Mouse (Mus musculus) hindbrain, embryonic 14.5 days (tissue): ENCODE data around the gene Gna15. TPM values are rescaled to one million over a fixed set of nuclear protein-coding genes. Genes with fewer than 3 reads are reported as not detected.

Experiments
- ATAC-seq: fragments of 200-750 bp; cut with Nextera tagmentation; 2 replicates; pipeline ENCODE4 v1.8.0; 2017; ENCODE audit warnings: moderate number of reproducible peaks, mild to moderate bottlenecking, moderate TSS enrichment, moderate library complexity; ENCODE audit not compliant: low FRiP score
- DNase-seq: peaks from one replicate; pipeline ENCODE4 v3.0.0-alpha.2; 2015; ENCODE audit warnings: low spot score
- H3K27ac ChIP-seq: fragments of 300-500 bp; sonication (generic); 2 replicates; pipeline ENCODE4 v1.5.1; 2014; ENCODE audit warnings: mild to moderate bottlenecking, moderate library complexity
- H3K27me3 ChIP-seq: fragments of 300-500 bp; sonication (generic); 2 replicates; pipeline ENCODE4 v1.6.1; 2014; ENCODE audit warnings: mild to moderate bottlenecking, low read length, mixed read lengths; ENCODE audit not compliant: control insufficient read depth, insufficient read depth
- H3K36me3 ChIP-seq: fragments of 300-500 bp; sonication (generic); replicated peaks from 2 replicates; pipeline ENCODE4 v1.6.1; 2014; ENCODE audit not compliant: control insufficient read depth, insufficient read depth
- H3K4me1 ChIP-seq: fragments of 300-500 bp; sonication (generic); replicated peaks from 2 replicates; pipeline ENCODE4 v1.6.1; 2014; ENCODE audit warnings: antibody characterized with exemption, low read length, mixed read lengths; ENCODE audit not compliant: control insufficient read depth, insufficient read depth
- H3K4me2 ChIP-seq: fragments of 300-500 bp; sonication (generic); replicated peaks from 2 replicates; pipeline ENCODE4 v1.6.1; 2014; ENCODE audit warnings: mild to moderate bottlenecking, moderate library complexity
- H3K4me3 ChIP-seq: fragments of 300-500 bp; sonication (generic); replicated peaks from 2 replicates; pipeline ENCODE4 v1.5.1; 2014; ENCODE audit warnings: mild to moderate bottlenecking, low read length
- H3K9ac ChIP-seq: fragments of 300-500 bp; sonication (generic); 2 replicates; pipeline ENCODE4 v1.6.1; 2014
- H3K9me3 ChIP-seq: fragments of 300-500 bp; sonication (generic); 2 replicates; pipeline ENCODE4 v1.6.1; 2016; ENCODE audit warnings: low read length; ENCODE audit not compliant: control insufficient read depth
- WGBS: fragments of 180-500 bp; shearing (Covaris S2); extraction: QIAGEN DNeasy Blood & Tissue Kit; methylation state at CpG from one replicate; pipeline ENCODE4 v1.1.7; 2014; 5-methylcytosine and 5-hydroxymethylcytosine counted together
- polyA plus RNA-seq: library from polyadenylated mRNA; unstranded; fragments of >200 nt; fragmentation: Nextera tagmentation; extraction: Ambion mirVana; gene quantifications from 2 replicates; pipeline ENCODE4 v1.2.1, GENCODE M21; 2014

The Gna15 gene
- polyA plus RNA-seq, 1 experiment from 2014 or later: 1.1 TPM

DNA sequence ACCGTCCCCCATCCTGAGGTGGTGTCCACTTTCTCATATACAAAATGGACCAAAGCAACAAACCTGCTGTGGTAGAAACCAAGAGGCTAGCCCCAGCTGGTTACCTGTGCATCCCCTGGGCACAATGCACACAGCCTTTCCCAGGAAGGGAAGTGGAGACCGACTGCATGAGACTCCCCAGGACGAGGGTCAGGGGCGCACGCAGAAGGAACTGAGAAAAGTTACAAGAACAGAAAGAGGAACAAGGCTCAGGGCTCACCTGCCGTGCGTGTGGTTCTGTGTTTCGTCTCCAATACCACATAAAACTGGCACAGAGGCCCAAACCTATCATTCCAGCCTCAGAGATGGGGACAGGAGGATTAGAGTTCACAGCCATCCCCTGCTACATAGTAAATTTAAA lies 6.8 kb downstream of the Gna15 start:
- H3K4me3 ChIP-seq: no peak overlapping the region
- H3K27me3 ChIP-seq: peaks cover 2% of the 10 kb centered on the region; the same call in 1 of the 2 replicates
- H3K36me3 ChIP-seq: no peaks in the 10 kb centered on the region
- H3K9me3 ChIP-seq: no peaks in the 10 kb centered on the region
- H3K4me1 ChIP-seq: no peaks in the 10 kb centered on the region
- no peak overlapping the region for H3K9ac ChIP-seq
- no peak overlapping the region for H3K4me2 ChIP-seq
- DNase-seq (no peak), ATAC-seq (no peak)
- H3K27ac ChIP-seq: no peak overlapping the region
- 82% methylated on average over 8 of the region's 8 CpGs for WGBS

GRCm38 (mm10) chr10:81513798-81514197 lies 10.2 kb downstream of the Gna15 start:
- no peak overlapping the region for H3K4me3 ChIP-seq
- H3K9ac ChIP-seq: no peak overlapping the region
- no peak overlapping the region for H3K27ac ChIP-seq
- H3K4me2 ChIP-seq: no peak overlapping the region
- no peaks in the 10 kb centered on the region for H3K9me3 ChIP-seq
- DNase-seq (no peak), ATAC-seq (no peak)
- WGBS: 87% methylated on average over 5 of the region's 5 CpGs
- no peaks in the 10 kb centered on the region for H3K36me3 ChIP-seq
- peaks cover 7% of the 10 kb centered on the region; the same call in 1 of the 2 replicates for H3K27me3 ChIP-seq
- H3K4me1 ChIP-seq: no peaks in the 10 kb centered on the region

GRCm38 (mm10) chr10:81510246-81510810 lies 13.7 kb downstream of the Gna15 start:
- Histone ChIP-seq H3K4me3 (no peak overlapping the region), H3K27me3 (peaks cover 7% of the 10 kb centered on the region; the same call in 1 of the 2 replicates), H3K9me3 (no peaks in the 10 kb centered on the region), H3K9ac (no peak overlapping the region), H3K4me1 (no peaks in the 10 kb centered on the region), H3K36me3 (no peaks in the 10 kb centered on the region), H3K4me2 (no peak overlapping the region), H3K27ac (no peak overlapping the region)
- ATAC-seq (no peak), DNase-seq (no peak)
- 88% methylated on average over 14 of the region's 14 CpGs for WGBS

DNA sequence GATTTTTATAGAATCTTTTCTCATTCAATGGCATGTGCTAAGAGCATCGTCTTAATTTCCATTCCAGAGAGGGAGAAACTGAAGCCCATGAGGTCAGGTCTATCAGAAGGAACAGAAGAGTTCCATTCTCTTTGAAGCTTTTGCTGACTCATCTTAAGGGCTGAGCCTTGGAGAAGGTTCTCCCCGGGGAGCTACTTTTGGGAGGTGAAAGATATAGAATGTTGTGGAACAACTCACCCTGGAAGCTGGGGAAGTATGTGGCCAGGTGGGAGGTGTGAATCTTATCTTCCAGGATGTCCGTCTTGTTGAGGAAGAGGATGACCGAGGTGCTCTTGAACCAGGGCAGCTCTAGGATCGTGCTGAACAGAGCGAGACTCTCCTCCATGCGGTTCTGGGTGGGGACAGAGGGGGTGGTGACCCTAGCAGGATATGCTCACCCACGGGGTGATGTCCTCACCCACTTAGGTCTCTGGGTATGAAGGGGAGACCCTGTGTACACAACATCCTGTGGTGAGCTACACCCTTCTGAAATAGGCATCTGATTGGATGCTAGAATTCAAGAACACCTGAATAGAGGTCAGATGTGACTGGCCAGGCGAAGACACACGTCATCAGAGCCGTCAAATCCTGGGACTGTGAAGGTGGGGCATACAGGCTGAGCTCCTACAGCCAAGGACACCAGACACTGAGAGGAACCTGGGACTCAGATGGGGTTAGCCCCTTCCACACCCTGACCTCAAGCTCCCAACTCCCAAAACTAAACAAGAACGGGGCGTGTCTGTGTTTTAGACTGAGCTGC lies 16.1 kb downstream of the Gna15 start:
- Histone ChIP-seq H3K4me1 (no peaks in the 10 kb centered on the region), H3K27ac (no peak overlapping the region), H3K9me3 (no peaks in the 10 kb centered on the region), H3K4me2 (no peak overlapping the region), H3K9ac (no peak overlapping the region), H3K4me3 (no peak overlapping the region), H3K27me3 (peaks cover 16% of the 10 kb centered on the region), H3K36me3 (no peaks in the 10 kb centered on the region)
- DNase-seq: no peak
- WGBS: 72% methylated on average over 13 of the region's 13 CpGs
- ATAC-seq: no peak

DNA sequence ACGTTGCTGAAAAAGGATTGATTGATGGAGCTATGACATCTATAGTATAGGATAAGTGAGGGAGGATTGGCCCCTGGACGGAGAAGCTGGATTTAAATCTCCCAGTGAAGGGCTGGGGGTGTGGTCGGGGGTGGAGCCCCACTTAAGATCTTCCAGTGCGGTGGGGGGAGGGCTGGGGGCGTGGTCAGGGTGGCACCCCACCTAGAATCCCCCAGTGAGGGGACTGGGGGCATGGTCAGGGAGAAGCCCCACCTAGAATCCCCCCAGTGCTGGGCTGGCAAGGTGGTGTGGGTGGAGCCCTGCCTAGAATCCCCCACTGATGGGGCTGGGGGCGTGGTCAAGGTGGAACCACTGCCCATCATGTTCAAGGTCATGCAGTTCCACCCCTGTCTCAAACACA lies 16.9 kb downstream of the Gna15 start:
- Histone ChIP-seq H3K4me1 (no peaks in the 10 kb centered on the region), H3K4me3 (no peak overlapping the region), H3K9ac (no peak overlapping the region), H3K9me3 (no peaks in the 10 kb centered on the region), H3K4me2 (no peak overlapping the region), H3K36me3 (no peaks in the 10 kb centered on the region), H3K27ac (no peak overlapping the region), H3K27me3 (peaks cover 12% of the 10 kb centered on the region; the same call in 1 of the 2 replicates)
- 44% methylated on average over 6 of the region's 6 CpGs for WGBS
- DNase-seq (no peak), ATAC-seq (no peak)

- whole genome bisulfite sequencing: 81% methylated on average over 13 of the region's 15 CpGs
- Histone ChIP-seq H3K4me2 (no peak overlapping the region), H3K4me1 (no peaks in the 10 kb centered on the region), H3K36me3 (no peaks in the 10 kb centered on the region), H3K27ac (no peak overlapping the region), H3K9me3 (no peaks in the 10 kb centered on the region), H3K4me3 (no peak overlapping the region), H3K27me3 (peaks cover 9% of the 10 kb centered on the region; the same call in 1 of the 2 replicates), H3K9ac (no peak overlapping the region)
- ATAC-seq: no peak
- DNase-seq: no peak
Measured at GRCm38 (mm10) chr10:81505016-81505664, 18.9 kb downstream of the Gna15 start.

DNA sequence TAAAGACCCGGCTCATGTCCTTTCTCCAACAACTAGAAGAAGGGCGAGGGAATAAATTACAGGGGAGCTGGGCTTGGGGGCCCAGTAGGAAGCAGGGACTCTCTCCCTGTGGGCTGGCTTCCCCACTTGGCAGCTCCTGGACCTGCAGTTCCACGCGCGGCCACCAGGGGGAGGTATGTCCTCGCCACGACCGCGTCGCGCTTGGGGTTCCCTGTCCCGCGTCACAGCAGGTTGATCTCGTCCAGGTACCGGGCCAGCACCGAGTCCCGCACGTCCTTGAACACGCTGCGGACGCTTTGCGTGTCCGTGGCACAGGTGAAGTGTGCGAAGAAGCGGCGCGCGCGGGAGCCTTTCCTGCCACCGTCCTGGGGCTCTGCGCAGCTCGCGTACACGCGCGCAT lies 21.4 kb downstream of the Gna15 start:
- H3K36me3 ChIP-seq: no peaks in the 10 kb centered on the region
- peak; percentile 86 for DNase-seq
- H3K4me3 ChIP-seq: peak overlapping the region; percentile 33
- no peak overlapping the region for H3K27ac ChIP-seq
- H3K27me3 ChIP-seq: peaks cover 9% of the 10 kb centered on the region; the same call in 1 of the 2 replicates
- H3K9me3 ChIP-seq: no peaks in the 10 kb centered on the region
- 2% methylated on average over 30 of the region's 36 CpGs for WGBS
- peak overlapping the region; percentile 58; the same call in 1 of the 2 replicates for H3K9ac ChIP-seq
- peak overlapping the region; percentile 61 for H3K4me2 ChIP-seq
- ATAC-seq: peak; percentile 57
- H3K4me1 ChIP-seq: no peaks in the 10 kb centered on the region

DNA sequence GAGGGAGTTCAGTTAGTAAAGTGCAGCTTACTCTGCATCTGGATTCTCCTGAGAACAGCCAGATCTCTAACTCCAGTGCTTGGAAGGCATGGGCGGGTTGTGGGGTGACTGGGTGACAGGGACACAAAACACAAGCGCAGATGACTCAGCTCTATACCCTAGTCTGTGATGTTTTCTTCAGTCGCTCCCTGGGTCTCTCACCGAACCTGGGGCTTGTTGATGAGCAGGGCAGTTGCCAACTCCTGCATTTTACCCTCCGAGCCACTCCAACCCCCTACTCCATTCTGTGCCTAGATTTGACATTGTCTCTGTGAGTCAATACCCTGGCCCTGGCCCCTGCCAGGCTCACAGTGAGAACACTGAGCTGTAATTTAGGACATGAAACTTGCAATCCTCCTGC lies 22.2 kb downstream of the Gna15 start:
- no peak overlapping the region for H3K27ac ChIP-seq
- H3K4me2 ChIP-seq: no peak overlapping the region
- no peaks in the 10 kb centered on the region for H3K36me3 ChIP-seq
- H3K27me3 ChIP-seq: peaks cover 9% of the 10 kb centered on the region; the same call in 1 of the 2 replicates
- no peak for ATAC-seq
- 87% methylated on average over 5 of the region's 5 CpGs for WGBS
- H3K4me1 ChIP-seq: peaks cover 5% of the 10 kb centered on the region
- no peak overlapping the region for H3K9ac ChIP-seq
- no peaks in the 10 kb centered on the region for H3K9me3 ChIP-seq
- DNase-seq: no peak
- no peak overlapping the region for H3K4me3 ChIP-seq

DNA sequence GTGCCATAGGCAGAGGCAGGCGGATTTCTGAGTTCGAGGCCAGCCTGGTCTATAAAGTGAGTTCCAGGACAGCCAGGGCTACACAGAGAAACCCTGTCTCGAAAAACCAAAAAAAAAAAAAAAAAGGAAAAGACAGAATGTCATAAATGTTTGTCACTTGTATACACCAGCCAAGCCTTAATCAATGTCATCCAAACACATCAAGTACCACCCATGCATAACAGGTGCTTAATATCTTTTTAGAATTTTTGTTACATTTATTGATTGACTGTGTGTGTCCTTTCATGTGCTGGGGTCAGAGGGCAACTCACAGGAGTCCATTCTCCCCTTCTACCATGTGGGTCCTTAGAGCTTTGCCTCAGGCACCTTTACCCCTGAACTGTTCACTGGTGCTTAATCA lies 24.0 kb downstream of the Gna15 start, which contains the start of gene S1pr4:
S1pr4 (minus strand) TSS at position 101 of the 400 bp plus-strand sequence.
- WGBS: 79% methylated on average over 3 of the region's 3 CpGs

More for the DNA sequence above, 24.0 kb downstream of the Gna15 start, which contains the start of gene S1pr4:
- H3K36me3 ChIP-seq: no peaks in the 10 kb centered on the region
- DNase-seq (no peak), ATAC-seq (no peak)
- peaks cover 9% of the 10 kb centered on the region; the same call in 1 of the 2 replicates for H3K27me3 ChIP-seq
- no peak within 1 kb of the TSS for H3K4me3 ChIP-seq
- H3K4me1 ChIP-seq: peaks cover 11% of the 10 kb centered on the region
- H3K27ac ChIP-seq: no peak within 1 kb of the TSS
- no peak within 1 kb of the TSS for H3K9ac ChIP-seq
- no peaks in the 10 kb centered on the region for H3K9me3 ChIP-seq
- H3K4me2 ChIP-seq: no peak within 1 kb of the TSS
